Mouse (Mus musculus): ENCODE measurements around the gene Sh2d3c.

The Sh2d3c gene

GRCm38 (mm10) chr2:32788581-32788980 lies 67.7 kb downstream of the Sh2d3c start:
- DNase-seq (ENCODE audit: low read depth, low spot score) = no peak

DNA sequence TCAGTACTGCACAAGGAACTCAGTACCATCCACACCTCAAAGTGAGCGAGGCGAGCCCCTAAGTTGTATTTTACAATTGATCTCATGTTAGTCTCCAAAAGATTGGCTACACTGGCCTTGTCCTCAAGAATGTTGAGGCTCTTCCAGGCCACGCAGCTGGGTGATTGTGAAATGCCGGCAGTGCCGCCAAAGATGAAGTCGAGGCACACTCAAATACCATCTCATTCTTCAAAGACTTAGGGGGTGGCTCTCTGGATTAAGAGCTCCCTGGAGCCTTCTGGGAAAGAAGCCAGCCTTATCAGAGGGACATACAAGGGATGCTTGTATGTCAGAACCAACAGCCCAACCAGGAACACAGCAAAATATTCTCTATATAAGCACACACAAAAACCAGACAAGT lies 70.4 kb downstream of the Sh2d3c start:
- DNase-seq (ENCODE audit: low read depth, low spot score) = no peak

- DNase-seq (ENCODE audit: low read depth, low spot score) = no peak
These were observed 75.0 kb downstream of the Sh2d3c start for GRCm38 (mm10) chr2:32795748-32796418.

- no peak for DNase-seq (ENCODE audit: low read depth, low spot score)
These were observed 77.6 kb downstream of the Sh2d3c start for GRCm38 (mm10) chr2:32798251-32798962.
